Mouse (Mus musculus): ENCODE data around the gene Tmem268. TPM values are rescaled to one million over a fixed set of nuclear protein-coding genes. Genes with fewer than 3 reads are reported as not detected.

Tmem268 gene
- polyA plus RNA-seq, 1 experiment = 5.7 TPM

GRCm38 (mm10) chr4:63543746-63544493 is 14.7 kb upstream of the Tmem268 start:
- peak overlapping the region; percentile 77 for H3K27ac ChIP-seq (ENCODE audit: insufficient read depth, low read depth, low read length)
- H3K4me3 ChIP-seq (ENCODE audit: insufficient read depth, low read length) = peak overlapping the region; percentile 11; the same call in 1 of the 2 replicates
- TF ChIP-seq CTCF (IDR thresholded peaks at IDR 0.05; ENCODE audit: low read depth, low read length) (no peak), POLR2A (IDR thresholded peaks at IDR 0.05; ENCODE audit: borderline replicate concordance, low read depth, low read length) (no peak)
- peaks cover 47% of the 10 kb centered on the region for H3K4me1 ChIP-seq (ENCODE audit: control insufficient read depth, insufficient read depth, low read length)

GRCm38 (mm10) chr4:63544494-63545230 is 13.9 kb upstream of the Tmem268 start, which contains the start of gene Atp6v1g1:
Gene Atp6v1g1, plus strand, starts transcription at chr4:63544772.
- Histone ChIP-seq H3K4me1 (ENCODE audit: control insufficient read depth, insufficient read depth, low read length) (peaks cover 47% of the 10 kb centered on the region), H3K27ac (ENCODE audit: insufficient read depth, low read depth, low read length) (peak within 1 kb of the TSS; percentile 81), H3K4me3 (ENCODE audit: insufficient read depth, low read length) (peak within 1 kb of the TSS; percentile 90)
- TF ChIP-seq POLR2A (IDR thresholded peaks at IDR 0.05; ENCODE audit: borderline replicate concordance, low read depth, low read length) = no peak
- no peak for TF ChIP-seq CTCF (IDR thresholded peaks at IDR 0.05; ENCODE audit: low read depth, low read length)

- peak overlapping the region; percentile 81 for H3K27ac ChIP-seq (ENCODE audit: insufficient read depth, low read depth, low read length)
- H3K4me1 ChIP-seq (ENCODE audit: control insufficient read depth, insufficient read depth, low read length) = peaks cover 46% of the 10 kb centered on the region
- TF ChIP-seq POLR2A (IDR thresholded peaks at IDR 0.05; ENCODE audit: borderline replicate concordance, low read depth, low read length) = no peak
- peak overlapping the region; percentile 90 for H3K4me3 ChIP-seq (ENCODE audit: insufficient read depth, low read length)
Observed at GRCm38 (mm10) chr4:63545231-63545958, 13.2 kb upstream of the Tmem268 start.

GRCm38 (mm10) chr4:63546441-63547055 is 12.0 kb upstream of the Tmem268 start:
- TF ChIP-seq CTCF (IDR thresholded peaks at IDR 0.05; ENCODE audit: low read depth, low read length) (no peak), POLR2A (IDR thresholded peaks at IDR 0.05; ENCODE audit: borderline replicate concordance, low read depth, low read length) (no peak)
- peaks cover 38% of the 10 kb centered on the region for H3K4me1 ChIP-seq (ENCODE audit: control insufficient read depth, insufficient read depth, low read length)
- peak overlapping the region; percentile 90 for H3K4me3 ChIP-seq (ENCODE audit: insufficient read depth, low read length)
- H3K27ac ChIP-seq (ENCODE audit: insufficient read depth, low read depth, low read length) = no peak overlapping the region

GRCm38 (mm10) chr4:63547799-63548198 is 10.8 kb upstream of the Tmem268 start:
- TF ChIP-seq POLR2A (IDR thresholded peaks at IDR 0.05; ENCODE audit: borderline replicate concordance, low read depth, low read length) (no peak), CTCF (IDR thresholded peaks at IDR 0.05; ENCODE audit: low read depth, low read length) (no peak)

GRCm38 (mm10) chr4:63548491-63548890 is 10.1 kb upstream of the Tmem268 start:
- Histone ChIP-seq H3K27ac (ENCODE audit: insufficient read depth, low read depth, low read length) (no peak overlapping the region), H3K4me1 (ENCODE audit: control insufficient read depth, insufficient read depth, low read length) (peaks cover 33% of the 10 kb centered on the region), H3K4me3 (ENCODE audit: insufficient read depth, low read length) (no peak overlapping the region)

More at GRCm38 (mm10) chr4:63547799-63548198, 10.8 kb upstream of the Tmem268 start:
- Histone ChIP-seq H3K27ac (ENCODE audit: insufficient read depth, low read depth, low read length) (no peak overlapping the region), H3K4me3 (ENCODE audit: insufficient read depth, low read length) (no peak overlapping the region), H3K4me1 (ENCODE audit: control insufficient read depth, insufficient read depth, low read length) (peaks cover 33% of the 10 kb centered on the region)

GRCm38 (mm10) chr4:63550908-63551307 is 7.7 kb upstream of the Tmem268 start:
- Histone ChIP-seq H3K4me3 (ENCODE audit: insufficient read depth, low read length) (no peak overlapping the region), H3K27ac (ENCODE audit: insufficient read depth, low read depth, low read length) (no peak overlapping the region), H3K4me1 (ENCODE audit: control insufficient read depth, insufficient read depth, low read length) (peaks cover 32% of the 10 kb centered on the region)
- TF ChIP-seq POLR2A (IDR thresholded peaks at IDR 0.05; ENCODE audit: borderline replicate concordance, low read depth, low read length) (no peak), CTCF (IDR thresholded peaks at IDR 0.05; ENCODE audit: low read depth, low read length) (no peak)

More at GRCm38 (mm10) chr4:63548491-63548890, 10.1 kb upstream of the Tmem268 start:
- TF ChIP-seq CTCF (IDR thresholded peaks at IDR 0.05; ENCODE audit: low read depth, low read length) (no peak), POLR2A (IDR thresholded peaks at IDR 0.05; ENCODE audit: borderline replicate concordance, low read depth, low read length) (no peak)

GRCm38 (mm10) chr4:63552865-63553264 is 5.7 kb upstream of the Tmem268 start:
- H3K4me1 ChIP-seq (ENCODE audit: control insufficient read depth, insufficient read depth, low read length) = peaks cover 33% of the 10 kb centered on the region
- H3K4me3 ChIP-seq (ENCODE audit: insufficient read depth, low read length) = no peak overlapping the region
- no peak for TF ChIP-seq CTCF (IDR thresholded peaks at IDR 0.05; ENCODE audit: low read depth, low read length)
- TF ChIP-seq POLR2A (IDR thresholded peaks at IDR 0.05; ENCODE audit: borderline replicate concordance, low read depth, low read length) = no peak
- no peak overlapping the region for H3K27ac ChIP-seq (ENCODE audit: insufficient read depth, low read depth, low read length)
